Mouse (Mus musculus): ENCODE measurements around the gene Nhsl1.

- TF ChIP-seq CTCF (IDR thresholded peaks at IDR 0.05; ENCODE audit: low read depth, low read length) (no peak), POLR2A (IDR thresholded peaks at IDR 0.05; ENCODE audit: borderline replicate concordance, low read depth, low read length) (no peak)
Measured at GRCm38 (mm10) chr10:18404679-18405078, 85.9 kb downstream of the Nhsl1 start.
